In genomic region chr16:85168821-85169220, GRCm38 (mm10) we compare ENCODE assay signal across 8 mouse cellular contexts. TPM values are rescaled to one million over a fixed set of nuclear protein-coding genes. Genes with fewer than 3 reads are reported as not detected.
DNase-seq lines count a peak whose midpoint lies in the region; ATAC-seq lines count a peak whose summit lies in the region.

No protein-coding gene starts in this region.

- H3K27ac ChIP-seq in liver, embryonic 11.5 days (ENCODE audit: low read depth, low read length) = no peak overlapping the region
- peak overlapping the region; percentile 14; the same call in 1 of the 2 replicates for H3K27ac ChIP-seq in kidney, embryonic 14.5 days (ENCODE audit: low read depth, low read length)
- H3K27ac ChIP-seq in neural tube, embryonic 14.5 days (ENCODE audit: low read depth, low read length) = no peak overlapping the region

- peak; percentile 18 for DNase-seq in adrenal gland, postnatal 25 days
- DNase-seq in adrenal gland, adult (ENCODE audit: inconsistent age in 2 of 2, low spot score in 1 of 2) = no peak
- peak; percentile 26 for DNase-seq in liver
- DNase-seq in liver, embryonic 11.5 days (ENCODE audit: low spot score) = no peak
- DNase-seq in natural killer cell, adult 2 months (ENCODE audit: low spot score in 2 of 2) = no peak
- DNase-seq in gastrocnemius, postnatal 25 days = no peak

- no peaks in the 10 kb centered on the region for H3K36me3 ChIP-seq in liver, embryonic 11.5 days (ENCODE audit: control insufficient read depth, insufficient read depth, low read length)
- H3K36me3 ChIP-seq in kidney, embryonic 14.5 days (ENCODE audit: control insufficient read depth, insufficient read depth, low read length) = 0 out of 2 replicates have a peak, but pooled peaks cover 6% of the 10 kb centered on the region
- H3K36me3 ChIP-seq in neural tube, embryonic 14.5 days (ENCODE audit: control insufficient read depth, insufficient read depth, low read length) = no peaks in the 10 kb centered on the region

- peaks cover 9% of the 10 kb centered on the region; the same call in 1 of the 2 replicates for H3K27me3 ChIP-seq in liver, embryonic 11.5 days (replicated peaks; ENCODE audit: control insufficient read depth, insufficient read depth, low read length)
- H3K27me3 ChIP-seq in kidney, embryonic 14.5 days (ENCODE audit: control insufficient read depth, insufficient read depth, low read length) = no peaks in the 10 kb centered on the region
- no peaks in the 10 kb centered on the region for H3K27me3 ChIP-seq in neural tube, embryonic 14.5 days (ENCODE audit: control insufficient read depth, insufficient read depth, low read length)

- H3K4me3 ChIP-seq in liver, embryonic 11.5 days (ENCODE audit: low read depth, low read length) = no peak overlapping the region
- H3K4me3 ChIP-seq in kidney, embryonic 14.5 days (ENCODE audit: low read length) = no peak overlapping the region
- H3K4me3 ChIP-seq in neural tube, embryonic 14.5 days (ENCODE audit: low read depth, low read length) = no peak overlapping the region

- H3K4me2 ChIP-seq in liver, embryonic 11.5 days = no peak overlapping the region
- H3K4me2 ChIP-seq in kidney, embryonic 14.5 days (replicated peaks; ENCODE audit: low read depth, low read length) = no peak overlapping the region
- H3K4me2 ChIP-seq in neural tube, embryonic 14.5 days (ENCODE audit: low read depth, low read length) = peak overlapping the region; percentile 73; the same call in 1 of the 2 replicates

- ATAC-seq in liver, embryonic 11.5 days (replicated peaks; ENCODE audit: low FRiP score) = no peak
- ATAC-seq in kidney, embryonic 14.5 days (ENCODE audit: low FRiP score, low TSS enrichment) = no peak
- ATAC-seq in neural tube, embryonic 14.5 days (ENCODE audit: low read depth) = no peak

- no peak overlapping the region for H3K9ac ChIP-seq in liver, embryonic 11.5 days (ENCODE audit: low read depth, low read length)
- no peak overlapping the region for H3K9ac ChIP-seq in kidney, embryonic 14.5 days (ENCODE audit: low read depth, low read length)
- no peak overlapping the region for H3K9ac ChIP-seq in neural tube, embryonic 14.5 days (replicated peaks; ENCODE audit: low read depth, low read length)

- no peaks in the 10 kb centered on the region for H3K9me3 ChIP-seq in liver, embryonic 11.5 days (ENCODE audit: control insufficient read depth, low read length)
- no peaks in the 10 kb centered on the region for H3K9me3 ChIP-seq in kidney, embryonic 14.5 days (ENCODE audit: control insufficient read depth, low read length)
- H3K9me3 ChIP-seq in neural tube, embryonic 14.5 days (ENCODE audit: control insufficient read depth, low read length) = no peaks in the 10 kb centered on the region

- H3K4me1 ChIP-seq in liver, embryonic 11.5 days (replicated peaks; ENCODE audit: control insufficient read depth, insufficient read depth, low read length) = peaks cover 3% of the 10 kb centered on the region
- peaks cover 35% of the 10 kb centered on the region for H3K4me1 ChIP-seq in kidney, embryonic 14.5 days (ENCODE audit: control insufficient read depth, insufficient read depth, low read length)
- H3K4me1 ChIP-seq in neural tube, embryonic 14.5 days (ENCODE audit: control insufficient read depth, insufficient read depth, low read length) = peaks cover 40% of the 10 kb centered on the region

- 60% methylated on average over 5 of the region's 5 CpGs for WGBS in liver, embryonic 11.5 days
- WGBS in kidney, embryonic 14.5 days = 30% methylated on average over 5 of the region's 5 CpGs
- WGBS in neural tube, embryonic 14.5 days = 43% methylated on average over 5 of the region's 5 CpGs

RNA-seq across cellular contexts. Expression of gene App, which starts 4.7 kb away (rescaled TPM):
- total RNA-seq in adrenal gland, postnatal 25 days (2021) = 357 and 373 TPM in 2 replicates
- polyA plus RNA-seq in liver, embryonic 11.5 days (2014; fragmentation: Nextera tagmentation; extraction: Ambion mirVana) = 37.8 and 44.5 TPM in 2 replicates
- 166 and 225 TPM in 2 replicates for polyA plus RNA-seq in kidney, embryonic 14.5 days (2014; fragmentation: Nextera tagmentation; extraction: Ambion mirVana)
- 455 and 516 TPM in 2 replicates for polyA plus RNA-seq in neural tube, embryonic 14.5 days (2014; fragmentation: Nextera tagmentation; extraction: Ambion mirVana)
- 10 to 100 TPM; 80.3 to 84.8 TPM for total RNA-seq in gastrocnemius, postnatal 25 days (2021)

Comparison
In these comparisons a context has a peak if more than half of its experiments do, and no peak if none do; other contexts are left out.
1. DNase-seq: peak in adrenal gland, postnatal 25 days (single experiment) and liver (single experiment); none in adrenal gland, adult (0 of 2), liver, embryonic 11.5 days (single experiment), natural killer cell, adult 2 months (0 of 2) and gastrocnemius, postnatal 25 days (single experiment).